Mouse (Mus musculus) ovary, postnatal 14 days (tissue): ENCODE data around the gene Gng8.

Experiments
- DNase-seq: peaks from one replicate; pipeline ENCODE4 v3.0.0; 2022; ENCODE audit warnings: low spot score

Gng8 gene

GRCm38 (mm10) chr7:16908367-16908766, 16.8 kb downstream of the Gng8 start:
- DNase-seq: no peak

- DNase-seq: no peak
These were observed 17.3 kb downstream of the Gng8 start for GRCm38 (mm10) chr7:16908859-16909258.

GRCm38 (mm10) chr7:16909909-16910308, 18.3 kb downstream of the Gng8 start:
- no peak for DNase-seq

GRCm38 (mm10) chr7:16911904-16912303, 20.3 kb downstream of the Gng8 start:
- no peak for DNase-seq

- DNase-seq: no peak
These were observed 20.8 kb downstream of the Gng8 start for GRCm38 (mm10) chr7:16912360-16912759.

GRCm38 (mm10) chr7:16913806-16914452, 22.3 kb downstream of the Gng8 start:
- peak; percentile 77 for DNase-seq

GRCm38 (mm10) chr7:16914453-16915343, 23.1 kb downstream of the Gng8 start:
- no peak for DNase-seq

GRCm38 (mm10) chr7:16915461-16916340, 24.1 kb downstream of the Gng8 start:
- DNase-seq: no peak

GRCm38 (mm10) chr7:16916342-16917265, 25.0 kb downstream of the Gng8 start:
- no peak for DNase-seq

- DNase-seq: no peak
These were observed 25.9 kb downstream of the Gng8 start for GRCm38 (mm10) chr7:16917447-16917846.

- DNase-seq: no peak
These were observed 26.4 kb downstream of the Gng8 start for GRCm38 (mm10) chr7:16918014-16918413.

GRCm38 (mm10) chr7:16918670-16919069, 27.1 kb downstream of the Gng8 start:
- no peak for DNase-seq

GRCm38 (mm10) chr7:16919395-16920149, 28.0 kb downstream of the Gng8 start:
- no peak for DNase-seq

GRCm38 (mm10) chr7:16920150-16920579, 28.6 kb downstream of the Gng8 start:
- no peak for DNase-seq

GRCm38 (mm10) chr7:16920818-16921791, 29.5 kb downstream of the Gng8 start:
- no peak for DNase-seq

GRCm38 (mm10) chr7:16921881-16922335, 30.3 kb downstream of the Gng8 start:
- no peak for DNase-seq

- no peak for DNase-seq
These were observed 30.9 kb downstream of the Gng8 start for GRCm38 (mm10) chr7:16922360-16922973.

- no peak for DNase-seq
These were observed 31.9 kb downstream of the Gng8 start for GRCm38 (mm10) chr7:16923283-16924036.
